Mouse (Mus musculus) limb, embryonic 12.5 days (tissue): Measurements from ENCODE around the gene Pcyox1. TPM values are rescaled to one million over a fixed set of nuclear protein-coding genes. Genes with fewer than 3 reads are reported as not detected.

ENCODE experiments used
- ATAC-seq: fragments of 200-750 bp; cut with Nextera tagmentation; 2 replicates; pipeline ENCODE4 v1.8.0; 2017; ENCODE audit warnings: low read depth, moderate TSS enrichment; ENCODE audit not compliant: insufficient number of reproducible peaks, insufficient read depth, low FRiP score, low TSS enrichment
- H3K27ac ChIP-seq: fragments of 300-500 bp; sonication (generic); 2 replicates; pipeline ENCODE4 v1.5.1; 2016; ENCODE audit warnings: mild to moderate bottlenecking, moderate library complexity
- H3K27me3 ChIP-seq: fragments of 300-500 bp; sonication (generic); 2 replicates; pipeline ENCODE4 v1.6.1; 2016; ENCODE audit warnings: mild to moderate bottlenecking, moderate library complexity
- H3K36me3 ChIP-seq: fragments of 300-500 bp; sonication (generic); 2 replicates; pipeline ENCODE4 v1.6.1; 2016; ENCODE audit warnings: mild to moderate bottlenecking, moderate library complexity
- H3K4me1 ChIP-seq: fragments of 300-500 bp; sonication (generic); replicated peaks from 2 replicates; pipeline ENCODE4 v1.6.1; 2016
- H3K4me2 ChIP-seq: fragments of 300-500 bp; sonication (generic); 2 replicates; pipeline ENCODE4 v1.6.1; 2016; ENCODE audit warnings: mild to moderate bottlenecking, moderate library complexity
- H3K4me3 ChIP-seq: fragments of 300-500 bp; sonication (generic); replicated peaks from 2 replicates; pipeline ENCODE4 v1.5.1; 2016; ENCODE audit warnings: mild to moderate bottlenecking
- H3K9ac ChIP-seq: fragments of 300-500 bp; sonication (generic); replicated peaks from 2 replicates; pipeline ENCODE4 v1.6.1; 2016; ENCODE audit warnings: mild to moderate bottlenecking, moderate library complexity
- H3K9me3 ChIP-seq: fragments of 300-500 bp; sonication (generic); 2 replicates; pipeline ENCODE4 v1.6.1; 2016; ENCODE audit warnings: mild to moderate bottlenecking, moderate library complexity
- whole genome bisulfite sequencing: fragments of 180-500 bp; shearing (Covaris S2); methylation state at CpG from one replicate; pipeline ENCODE4 v1.1.7; 2016; 5-methylcytosine and 5-hydroxymethylcytosine counted together
- polyA plus RNA-seq: library from polyadenylated mRNA; unstranded; fragments of >200 nt; fragmentation: Nextera tagmentation; extraction: Ambion mirVana; gene quantifications from 2 replicates; pipeline ENCODE4 v1.2.1, GENCODE M21; 2016

Gene Pcyox1
- polyA plus RNA-seq, 1 experiment from 2014 or later: 76.4 TPM

DNA sequence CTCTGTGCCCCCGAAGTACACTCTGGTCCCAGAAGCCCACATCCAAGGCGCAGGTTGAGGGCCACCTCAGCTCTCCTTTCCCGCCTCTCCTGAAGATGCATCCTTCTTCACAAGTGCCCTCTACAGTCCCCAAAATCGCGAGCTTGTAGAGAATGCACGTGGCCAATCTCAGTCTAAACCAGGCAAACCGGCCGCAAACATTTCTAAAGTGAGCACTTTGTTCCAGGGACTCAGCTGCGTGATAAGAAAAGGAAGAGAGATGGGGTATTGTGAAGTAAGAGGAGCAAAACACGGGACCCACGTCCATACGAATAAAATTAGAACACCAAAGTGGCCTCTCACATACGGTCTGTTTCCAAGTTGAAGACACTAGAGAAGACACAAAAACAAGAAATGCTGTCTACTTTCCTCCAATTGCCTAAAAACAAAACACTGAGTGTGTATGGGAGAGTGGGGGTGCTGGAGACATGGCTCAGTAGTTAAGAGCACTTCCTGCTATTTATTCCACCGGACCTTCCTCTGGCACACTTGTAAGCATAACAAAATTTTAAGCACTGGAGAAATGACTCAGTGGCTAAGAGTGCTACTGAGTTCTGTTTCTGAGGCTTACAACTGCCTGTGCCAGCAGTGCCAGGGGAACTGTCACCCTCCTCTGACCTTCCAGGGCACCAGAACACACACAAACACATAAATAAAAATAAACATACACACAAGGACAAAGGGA lies 465 bp upstream of the Pcyox1 start:
- no peak for ATAC-seq
- peak overlapping the region; percentile 90 for H3K4me2 ChIP-seq
- no peak overlapping the region; the same call in 1 of the 2 replicates for H3K27ac ChIP-seq
- 0 out of 2 replicates have a peak, but pooled peaks cover 3% of the 10 kb centered on the region for H3K27me3 ChIP-seq
- peak overlapping the region; percentile 81 for H3K9ac ChIP-seq
- no peaks in the 10 kb centered on the region for H3K9me3 ChIP-seq
- peaks cover 23% of the 10 kb centered on the region for H3K4me1 ChIP-seq
- peaks cover 16% of the 10 kb centered on the region for H3K36me3 ChIP-seq
- peak overlapping the region; percentile 87 for H3K4me3 ChIP-seq
- WGBS: 7% methylated on average over 14 of the region's 14 CpGs

DNA sequence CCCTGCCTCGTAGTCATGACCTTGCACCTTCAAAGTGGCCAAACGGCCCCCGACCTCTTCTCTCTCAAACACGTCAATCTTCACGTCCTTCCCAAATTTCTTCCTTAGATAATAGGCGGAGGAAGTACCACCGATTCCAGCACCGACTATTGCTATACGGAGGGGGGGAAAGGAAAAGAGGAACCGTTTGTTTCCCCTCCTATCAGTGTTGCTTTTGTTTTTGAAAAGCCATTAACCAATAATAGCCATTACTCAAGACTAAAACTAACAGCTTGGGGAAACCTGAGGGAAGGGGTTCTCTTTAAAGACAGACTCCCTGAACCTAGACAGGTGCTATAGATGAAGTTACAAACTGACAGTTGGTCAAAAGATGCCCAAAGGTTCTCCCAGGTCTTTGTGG lies 985 bp downstream of the Pcyox1 start:
- WGBS: 39% methylated on average over 10 of the region's 10 CpGs
- H3K9me3 ChIP-seq: no peaks in the 10 kb centered on the region
- peaks cover 23% of the 10 kb centered on the region for H3K4me1 ChIP-seq
- H3K27ac ChIP-seq: peak overlapping the region; percentile 87; the same call in 1 of the 2 replicates
- peak overlapping the region; percentile 81 for H3K9ac ChIP-seq
- peak overlapping the region; percentile 90 for H3K4me2 ChIP-seq
- 0 out of 2 replicates have a peak, but pooled peaks cover 3% of the 10 kb centered on the region for H3K27me3 ChIP-seq
- peak overlapping the region; percentile 87 for H3K4me3 ChIP-seq
- peaks cover 30% of the 10 kb centered on the region for H3K36me3 ChIP-seq
- ATAC-seq: no peak

DNA sequence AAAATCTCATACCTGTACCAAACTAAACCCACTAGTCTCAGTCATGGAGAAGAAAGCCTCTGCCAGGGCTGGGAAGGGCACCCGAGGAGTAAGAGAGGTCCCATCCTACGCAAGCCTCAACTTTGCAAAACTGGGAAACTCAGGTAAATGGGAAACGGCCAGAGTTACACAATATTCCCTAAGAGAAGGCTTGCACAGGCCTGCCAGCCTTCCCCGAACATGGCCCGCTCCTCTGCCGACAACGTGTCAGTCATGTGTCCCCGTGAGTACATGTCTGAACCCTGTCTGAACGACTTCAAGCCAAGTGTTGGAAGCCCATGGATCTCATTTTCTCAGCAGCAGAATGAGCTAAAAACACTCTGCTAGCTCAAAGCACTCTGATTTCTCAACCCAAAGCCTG lies 1.9 kb downstream of the Pcyox1 start:
- H3K4me3 ChIP-seq: no peak overlapping the region; the same call in 1 of the 2 replicates
- H3K4me1 ChIP-seq: peaks cover 23% of the 10 kb centered on the region
- no peak for ATAC-seq
- peaks cover 40% of the 10 kb centered on the region for H3K36me3 ChIP-seq
- no peak overlapping the region for H3K27ac ChIP-seq
- H3K9ac ChIP-seq: no peak overlapping the region
- WGBS: 83% methylated on average over 9 of the region's 9 CpGs
- peak overlapping the region; percentile 90; the same call in 1 of the 2 replicates for H3K4me2 ChIP-seq
- H3K9me3 ChIP-seq: no peaks in the 10 kb centered on the region
- H3K27me3 ChIP-seq: 0 out of 2 replicates have a peak, but pooled peaks cover 2% of the 10 kb centered on the region

DNA sequence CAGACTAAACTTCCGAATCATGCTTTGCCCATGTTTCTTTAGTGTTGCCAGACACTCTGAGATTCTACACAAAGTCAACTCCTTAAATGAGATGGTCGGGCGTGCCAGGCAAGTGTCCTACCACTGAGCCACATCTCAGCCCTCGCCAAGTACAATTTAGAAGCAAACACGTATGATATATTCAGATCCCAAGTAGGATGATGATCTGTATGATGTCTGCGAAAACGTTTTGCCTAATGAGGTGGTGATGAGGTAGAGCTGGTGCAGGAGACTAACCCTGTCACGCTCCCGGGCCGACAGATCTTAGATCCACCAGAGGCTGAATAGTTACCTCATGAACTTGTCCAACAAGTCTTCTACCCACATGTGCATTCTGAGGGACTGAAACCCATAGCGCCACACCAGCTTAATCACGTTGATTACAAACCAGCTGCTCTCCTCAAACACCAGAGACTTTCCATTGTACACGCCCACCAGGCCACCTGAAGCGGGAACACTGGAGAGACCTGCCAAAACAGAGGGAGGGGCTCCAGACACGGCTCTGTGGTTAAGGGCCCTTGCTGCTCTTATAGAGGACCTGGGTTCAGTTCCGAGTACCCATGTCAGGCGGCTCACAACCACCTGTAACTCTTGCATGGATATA lies 2.8 kb downstream of the Pcyox1 start:
- H3K4me2 ChIP-seq: no peak overlapping the region
- ATAC-seq: no peak
- no peak overlapping the region for H3K27ac ChIP-seq
- no peaks in the 10 kb centered on the region for H3K27me3 ChIP-seq
- peaks cover 23% of the 10 kb centered on the region for H3K4me1 ChIP-seq
- H3K9me3 ChIP-seq: no peaks in the 10 kb centered on the region
- H3K4me3 ChIP-seq: no peak overlapping the region
- no peak overlapping the region for H3K9ac ChIP-seq
- H3K36me3 ChIP-seq: peaks cover 48% of the 10 kb centered on the region
- 91% methylated on average over 17 of the region's 17 CpGs for WGBS

DNA sequence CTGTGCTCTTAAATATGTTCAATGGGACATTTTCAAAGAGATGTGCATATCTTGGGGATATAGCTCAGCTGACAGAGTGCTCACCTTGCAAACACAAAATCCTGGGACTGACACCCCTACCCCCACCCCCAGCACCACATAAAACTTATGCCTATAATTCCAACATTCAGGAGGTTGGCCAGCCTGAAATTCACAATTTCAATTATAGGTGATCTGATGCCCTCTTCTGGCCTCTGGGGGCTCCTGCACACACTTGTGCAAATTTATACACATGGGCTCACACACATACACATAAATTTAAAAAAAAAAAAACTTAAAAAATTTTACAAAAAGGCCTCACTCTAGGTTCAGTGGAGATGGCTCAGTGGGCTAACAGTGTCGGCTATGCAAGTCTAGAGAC lies 3.8 kb downstream of the Pcyox1 start:
- H3K4me2 ChIP-seq: no peak overlapping the region
- peaks cover 23% of the 10 kb centered on the region for H3K4me1 ChIP-seq
- no peaks in the 10 kb centered on the region for H3K9me3 ChIP-seq
- ATAC-seq: no peak
- H3K27me3 ChIP-seq: no peaks in the 10 kb centered on the region
- no peak overlapping the region for H3K27ac ChIP-seq
- peaks cover 58% of the 10 kb centered on the region for H3K36me3 ChIP-seq
- 93% methylated on average over 1 of the region's 1 CpGs for WGBS
- no peak overlapping the region for H3K4me3 ChIP-seq
- no peak overlapping the region for H3K9ac ChIP-seq

DNA sequence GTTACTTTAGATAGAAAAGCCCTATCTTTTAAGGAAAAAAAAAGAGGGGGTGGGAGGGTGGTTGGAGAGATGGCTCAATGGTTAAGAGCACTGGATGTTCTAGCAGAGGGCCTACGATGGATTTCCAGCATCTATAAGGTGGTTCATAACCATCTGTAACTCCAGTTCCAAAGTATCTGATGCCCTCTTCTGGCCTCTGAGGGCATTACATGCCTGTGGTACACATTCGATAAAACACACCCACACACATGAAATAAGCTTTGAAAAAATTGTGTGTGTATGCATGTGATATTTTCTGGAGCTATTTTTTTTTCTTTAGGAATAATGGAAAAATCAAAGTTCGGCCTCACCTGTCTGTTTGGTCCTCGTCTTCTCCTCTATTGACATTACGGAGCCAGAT lies 5.6 kb downstream of the Pcyox1 start:
- no peak overlapping the region for H3K27ac ChIP-seq
- H3K4me1 ChIP-seq: peaks cover 17% of the 10 kb centered on the region
- no peak for ATAC-seq
- peaks cover 75% of the 10 kb centered on the region for H3K36me3 ChIP-seq
- 94% methylated on average over 5 of the region's 5 CpGs for WGBS
- no peaks in the 10 kb centered on the region for H3K27me3 ChIP-seq
- H3K4me3 ChIP-seq: no peak overlapping the region
- H3K9ac ChIP-seq: no peak overlapping the region
- no peak overlapping the region for H3K4me2 ChIP-seq
- no peaks in the 10 kb centered on the region for H3K9me3 ChIP-seq

DNA sequence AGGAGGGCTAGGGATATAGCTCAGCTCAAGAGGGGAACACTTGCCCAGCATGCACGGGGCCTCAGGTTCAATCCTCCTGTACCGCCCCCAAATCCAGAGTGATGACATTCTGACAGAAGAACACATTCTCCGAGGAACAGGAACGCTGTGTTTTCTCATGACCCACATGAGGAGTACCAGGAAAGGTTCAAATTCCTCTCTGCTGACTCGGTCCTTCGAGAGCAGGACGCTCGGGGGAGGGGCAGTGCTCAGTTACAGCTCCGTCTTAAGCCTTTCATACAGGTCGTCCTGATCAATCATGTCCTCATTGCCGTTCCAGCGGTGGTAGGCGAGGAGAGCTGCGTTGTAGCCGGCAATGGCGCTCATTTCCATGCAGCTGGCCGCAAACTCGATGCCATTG lies 8.5 kb downstream of the Pcyox1 start:
- no peak for ATAC-seq
- H3K4me2 ChIP-seq: no peak overlapping the region
- no peaks in the 10 kb centered on the region for H3K4me1 ChIP-seq
- no peaks in the 10 kb centered on the region for H3K9me3 ChIP-seq
- peaks cover 78% of the 10 kb centered on the region for H3K36me3 ChIP-seq
- H3K27ac ChIP-seq: no peak overlapping the region
- 80% methylated on average over 18 of the region's 18 CpGs for WGBS
- H3K9ac ChIP-seq: no peak overlapping the region
- no peaks in the 10 kb centered on the region for H3K27me3 ChIP-seq
- H3K4me3 ChIP-seq: no peak overlapping the region

DNA sequence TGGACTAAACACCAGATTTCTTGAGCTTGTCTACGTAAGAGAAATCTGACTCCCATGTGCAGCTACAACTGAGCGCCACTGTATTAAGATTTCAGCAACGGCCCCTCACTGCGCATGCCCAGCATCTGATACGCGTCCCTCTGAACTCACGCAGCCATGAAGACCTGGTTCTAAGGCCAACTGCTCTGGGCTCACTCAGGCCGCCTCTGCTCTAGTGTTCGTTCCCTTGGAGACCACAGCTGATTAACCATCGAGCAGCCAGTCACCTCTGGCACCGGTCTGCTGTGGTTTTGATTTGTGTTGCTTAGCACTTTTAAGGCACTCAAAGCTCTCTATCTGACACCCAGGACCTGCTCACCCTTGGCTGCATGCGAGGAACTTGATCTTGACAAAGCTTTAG lies 9.6 kb downstream of the Pcyox1 start:
- ATAC-seq: no peak
- 87% methylated on average over 12 of the region's 12 CpGs for WGBS
- Histone ChIP-seq H3K9ac (no peak overlapping the region), H3K4me1 (0 out of 2 replicates have a peak, but pooled peaks cover 2% of the 10 kb centered on the region), H3K4me2 (no peak overlapping the region), H3K36me3 (peaks cover 69% of the 10 kb centered on the region), H3K27me3 (no peaks in the 10 kb centered on the region), H3K9me3 (no peaks in the 10 kb centered on the region), H3K27ac (no peak overlapping the region), H3K4me3 (no peak overlapping the region)

DNA sequence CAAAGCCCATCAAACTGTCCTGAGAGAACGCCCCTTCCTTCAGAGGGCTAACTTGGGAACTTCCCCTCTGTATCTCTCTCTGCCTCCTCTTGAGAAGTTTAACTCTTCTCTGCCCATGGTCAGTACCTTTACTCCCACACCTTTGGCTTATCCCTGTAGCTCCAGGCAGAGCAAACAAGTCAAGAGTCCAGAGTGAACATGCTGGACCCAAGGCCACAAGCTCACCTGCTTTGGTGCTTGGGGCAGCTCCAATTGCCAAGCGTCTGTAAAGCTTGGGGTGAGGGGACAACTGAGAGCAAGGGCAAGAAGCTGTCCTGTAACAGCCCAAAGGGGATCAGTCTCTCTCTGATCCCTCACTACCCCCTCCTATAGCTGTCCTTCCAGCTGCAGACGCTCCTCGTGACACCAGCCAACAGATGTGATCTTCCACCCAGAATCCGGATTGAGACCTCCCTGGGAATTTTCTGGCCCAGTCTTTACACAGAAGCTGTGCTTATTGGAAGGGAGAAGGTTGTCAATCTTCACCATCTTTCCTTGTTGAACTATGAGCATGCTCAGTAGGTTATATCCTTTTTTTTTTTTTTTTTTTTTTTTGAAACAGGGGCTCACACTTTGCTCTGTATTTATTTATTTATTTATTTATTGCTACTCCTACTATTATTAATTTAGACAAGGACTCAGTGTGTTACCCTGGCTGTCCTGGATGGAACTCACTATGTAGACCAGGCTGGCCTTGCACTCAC lies 11.4 kb downstream of the Pcyox1 start:
- WGBS: 89% methylated on average over 5 of the region's 5 CpGs
- Histone ChIP-seq H3K27me3 (no peaks in the 10 kb centered on the region), H3K36me3 (peaks cover 55% of the 10 kb centered on the region), H3K9ac (no peak overlapping the region), H3K27ac (no peak overlapping the region), H3K4me1 (0 out of 2 replicates have a peak, but pooled peaks cover 2% of the 10 kb centered on the region), H3K4me2 (no peak overlapping the region), H3K4me3 (no peak overlapping the region), H3K9me3 (no peaks in the 10 kb centered on the region)
- no peak for ATAC-seq

DNA sequence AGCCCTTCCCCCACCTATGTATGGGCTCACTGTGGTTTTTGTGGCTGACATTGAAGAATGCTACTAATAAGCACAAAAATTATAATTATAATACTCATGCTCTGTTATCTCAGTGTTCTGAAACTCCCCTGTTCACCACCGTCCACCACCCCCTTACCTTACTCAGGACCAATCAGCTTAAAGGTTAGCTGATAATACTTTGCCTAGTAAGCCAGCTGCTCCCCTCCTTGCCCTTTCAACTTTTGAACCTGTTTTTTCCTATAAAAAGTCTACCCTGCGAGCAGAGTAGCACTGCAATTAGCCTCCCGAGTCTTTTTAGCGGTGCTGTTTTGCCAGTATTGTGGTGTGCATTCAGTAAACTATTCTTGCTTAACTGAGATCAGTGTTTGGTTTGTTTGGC lies 12.3 kb downstream of the Pcyox1 start:
- Histone ChIP-seq H3K9ac (no peak overlapping the region), H3K27me3 (no peaks in the 10 kb centered on the region), H3K36me3 (peaks cover 51% of the 10 kb centered on the region), H3K4me3 (no peak overlapping the region), H3K9me3 (no peaks in the 10 kb centered on the region), H3K4me2 (no peak overlapping the region), H3K27ac (no peak overlapping the region), H3K4me1 (0 out of 2 replicates have a peak, but pooled peaks cover 2% of the 10 kb centered on the region)
- WGBS: 62% methylated on average over 4 of the region's 4 CpGs
- no peak for ATAC-seq

DNA sequence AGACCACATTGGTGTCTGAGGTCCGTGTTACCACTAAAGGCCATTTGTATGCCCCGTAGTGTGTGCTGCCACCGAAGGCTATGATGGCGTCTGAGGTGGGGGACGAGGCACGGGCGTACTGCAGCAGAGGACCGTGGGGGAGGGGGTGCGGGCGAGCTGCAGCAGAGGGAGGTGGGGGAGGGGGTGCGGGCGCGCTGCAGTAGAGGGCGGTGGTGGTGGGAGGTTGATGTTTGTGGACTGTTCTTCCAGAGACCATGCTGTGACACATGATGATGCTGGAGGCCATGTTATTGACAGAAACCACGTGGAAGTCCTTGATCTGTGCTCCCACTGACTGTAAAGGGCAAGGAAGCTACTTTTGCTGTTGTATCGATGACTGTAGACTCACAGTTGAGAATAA lies 13.6 kb downstream of the Pcyox1 start:
- Histone ChIP-seq H3K27me3 (no peaks in the 10 kb centered on the region), H3K9ac (no peak overlapping the region), H3K36me3 (peaks cover 51% of the 10 kb centered on the region), H3K4me2 (no peak overlapping the region), H3K27ac (no peak overlapping the region), H3K4me3 (no peak overlapping the region), H3K4me1 (0 out of 2 replicates have a peak, but pooled peaks cover 2% of the 10 kb centered on the region), H3K9me3 (no peaks in the 10 kb centered on the region)
- ATAC-seq: no peak
- WGBS: 52% methylated on average over 16 of the region's 16 CpGs
